Mouse (Mus musculus) cortical plate, adult 2 months (tissue): Measurements from ENCODE around the gene Gsg1l.

Experiments used
- CTCF ChIP-seq: fragments of 200-500 bp; IDR thresholded peaks from 2 replicates; pipeline ENCODE4 v1.5.1; 2011; ENCODE audit warnings: mild to moderate bottlenecking, control low read depth, low read length; ENCODE audit not compliant: insufficient read depth; ENCODE audit errors: extremely low read depth
- POLR2A ChIP-seq: fragments of 200-500 bp; IDR thresholded peaks from 2 replicates; pipeline ENCODE4 v1.6.1; 2011; ENCODE audit warnings: mild to moderate bottlenecking, low read length, control low read depth; ENCODE audit not compliant: insufficient read depth; ENCODE audit errors: extremely low read depth

- no peak for TF ChIP-seq POLR2A
- no peak for TF ChIP-seq CTCF
These were observed 127.2 kb downstream of the Gsg1l start for GRCm38 (mm10) chr7:125954994-125955393.
